1 mouse cellular context compared by ENCODE assay signal in the genomic region with DNA sequence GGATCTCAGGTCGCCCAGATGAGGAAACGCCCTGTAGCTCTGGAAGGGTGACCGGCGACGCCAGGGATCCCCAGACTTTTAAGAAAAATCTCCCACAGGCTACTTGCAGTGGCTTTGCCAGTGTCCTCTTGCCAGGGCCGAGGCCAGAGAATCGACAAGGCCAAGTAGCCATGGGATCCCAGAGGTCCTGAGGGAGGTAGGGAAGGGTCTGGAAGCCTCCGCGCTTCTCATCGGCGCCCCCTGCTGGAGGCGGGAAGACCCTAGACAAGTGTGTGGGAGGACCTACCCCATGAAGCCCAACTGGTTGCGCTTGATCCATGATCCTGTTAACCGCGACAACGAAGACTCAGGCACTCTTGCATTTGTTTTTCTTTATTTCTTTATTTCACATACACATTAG.
TF ChIP-seq lines count a peak whose summit lies in the region.

No protein-coding gene starts in this region.

TF ChIP-seq in CH12.LX, 34 proteins besides CTCF, POLR2A, EP300 and RAD21:
- TF ChIP-seq NELFE (IDR thresholded peaks at IDR 0.05; ENCODE audit: low read depth, low read length): no peak
- peak; percentile 66 for TF ChIP-seq ZMIZ1 (IDR thresholded peaks at IDR 0.05; ENCODE audit: low read depth, low read length)
- peak; percentile 54 for TF ChIP-seq SMC3 (IDR thresholded peaks at IDR 0.05; ENCODE audit: low read depth, low read length)
- peak; percentile 36; the same call in 1 of the 2 replicates for TF ChIP-seq CHD1 (IDR thresholded peaks at IDR 0.05; ENCODE audit: low read depth, low read length)
- TF ChIP-seq JUN (IDR thresholded peaks at IDR 0.05; ENCODE audit: insufficient read depth, low read depth, low read length): no peak
- peak; percentile 69 for TF ChIP-seq SIN3A (IDR thresholded peaks at IDR 0.05; ENCODE audit: low read length)
- TF ChIP-seq MAZ (IDR thresholded peaks at IDR 0.05; ENCODE audit: low read depth, low read length): 0 out of 2 replicates have a peak, but pooled peaks have one; percentile 50
- no peak for TF ChIP-seq MYC (IDR thresholded peaks at IDR 0.05; ENCODE audit: low read depth, low read length)
- 0 out of 2 replicates have a peak, but pooled peaks have one; percentile 17 for TF ChIP-seq BHLHE40 (IDR thresholded peaks at IDR 0.05; ENCODE audit: low read depth, low read length)
- peak; percentile 17; the same call in 1 of the 2 replicates for TF ChIP-seq ELF1 (IDR thresholded peaks at IDR 0.05; ENCODE audit: low read depth, low read length)
